Mouse (Mus musculus): ENCODE data around the gene Gmeb1. TPM values are rescaled to one million over a fixed set of nuclear protein-coding genes. Genes with fewer than 3 reads are reported as not detected.

Gene Gmeb1
- total and polyA plus RNA-seq, 3 experiments, result 9.9 to 29.6 TPM; not detected in 1

DNA sequence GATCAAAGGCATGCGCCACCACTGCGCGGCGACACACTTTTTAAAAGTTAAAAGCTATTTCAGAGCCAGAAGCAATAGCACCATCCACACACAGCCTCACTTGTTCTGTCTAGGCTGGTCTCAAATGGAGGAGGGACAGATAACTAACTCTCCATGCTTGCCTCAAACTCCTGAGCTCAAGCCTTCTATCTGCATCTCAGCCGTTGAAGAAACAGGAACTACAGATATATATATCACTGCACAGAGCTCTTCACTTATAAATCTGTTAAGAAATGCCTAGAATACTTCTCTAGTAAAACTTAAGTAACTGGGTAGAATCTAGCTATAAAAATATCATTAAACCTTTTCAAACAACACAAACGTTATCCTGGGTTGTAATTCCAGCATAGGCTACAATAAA, 67.0 kb downstream of the Gmeb1 start:
- peaks cover 48 to 67% of the 10 kb centered on the region in 2 experiments for H3K36me3 ChIP-seq (ENCODE audit: control insufficient read depth in 1 of 2, insufficient read depth in 2 of 2, low read length in 2 of 2)

DNA sequence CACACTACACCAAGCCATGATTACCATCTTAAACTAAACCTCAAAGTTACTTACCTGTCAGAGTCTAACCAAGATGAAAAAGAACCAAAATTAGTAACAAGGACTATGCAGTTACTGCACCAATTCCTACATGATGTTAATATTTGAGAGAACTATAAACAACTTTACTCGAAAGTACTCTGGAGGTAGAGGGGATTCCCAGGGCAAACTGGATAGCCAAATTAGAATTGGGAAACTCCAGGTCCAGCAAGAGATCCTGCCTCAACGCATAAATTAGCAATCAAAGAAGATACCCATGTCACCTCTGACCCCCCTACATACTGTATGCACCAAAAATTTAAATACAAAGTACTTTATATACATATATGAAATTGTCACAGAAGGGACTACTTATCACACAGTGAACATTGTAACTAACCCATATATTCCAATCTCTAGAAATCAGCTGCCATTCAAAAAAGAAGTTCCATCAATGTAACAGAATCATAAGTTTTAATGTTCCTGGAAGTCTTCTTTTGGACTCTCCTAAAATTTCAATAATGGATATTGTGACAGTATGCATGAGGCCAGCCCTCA, 73.5 kb downstream of the Gmeb1 start:
- Histone ChIP-seq H3K4me1 (ENCODE audit: control insufficient read depth in 1 of 2, insufficient read depth in 2 of 2, low read length in 2 of 2) (no peaks in the 10 kb centered on the region), H3K36me3 (ENCODE audit: control insufficient read depth in 1 of 2, insufficient read depth in 2 of 2, low read length in 2 of 2) (peaks cover 9 to 52% of the 10 kb centered on the region in 2 experiments), H3K4me3 (ENCODE audit: control insufficient read depth in 1 of 2, insufficient read depth in 1 of 2, low read depth in 2 of 2, low read length in 2 of 2) (no peak overlapping the region), H3K27me3 (ENCODE audit: control insufficient read depth in 1 of 2, insufficient read depth in 2 of 2, low read length in 2 of 2) (no peaks in the 10 kb centered on the region), H3K79me2 (ENCODE audit: control insufficient read depth, insufficient read depth, low read length, poor library complexity) (peaks cover 40% of the 10 kb centered on the region), H3K27ac (ENCODE audit: control insufficient read depth, low read depth, low read length) (no peak overlapping the region), H3K9me3 (replicated peaks; ENCODE audit: insufficient read depth, low read length) (no peaks in the 10 kb centered on the region), H3K9ac (ENCODE audit: control insufficient read depth, low read depth, low read length, poor library complexity, severe bottlenecking) (no peak overlapping the region)
- TF ChIP-seq GABPA (IDR thresholded peaks at IDR 0.05; ENCODE audit: low read depth, low read length), result no peak
- no peak for TF ChIP-seq ELF1 (IDR thresholded peaks at IDR 0.05; ENCODE audit: low read depth, low read length)
- TF ChIP-seq TAL1 (IDR thresholded peaks at IDR 0.05; ENCODE audit: low read length), result no peak
- TF ChIP-seq BHLHE40 (IDR thresholded peaks at IDR 0.05; ENCODE audit: borderline replicate concordance, low read depth, low read length), result no peak
- no peak for TF ChIP-seq MEF2A (IDR thresholded peaks at IDR 0.05; ENCODE audit: extremely low read depth, insufficient replicate concordance, low read depth, low read length, poor library complexity, severe bottlenecking)
- no peak for TF ChIP-seq RCOR1 (IDR thresholded peaks at IDR 0.05; ENCODE audit: low read depth, low read length)
- TF ChIP-seq GATA1 (IDR thresholded peaks at IDR 0.05; ENCODE audit: low read depth, low read length), result no peak
- no peak for TF ChIP-seq MAFK (IDR thresholded peaks at IDR 0.05; ENCODE audit: borderline replicate concordance, low read depth, low read length)
- no peak for TF ChIP-seq KAT2A (conservative IDR thresholded peaks at IDR 0.05; ENCODE audit: low read depth, low read length)
- TF ChIP-seq EP300 (IDR thresholded peaks at IDR 0.05; ENCODE audit: low read depth in 1 of 2, low read length in 2 of 2), result no peak
- no peak for TF ChIP-seq POLR2AphosphoS5 (IDR thresholded peaks at IDR 0.05; ENCODE audit: borderline replicate concordance, low read depth, low read length)
- no peak for TF ChIP-seq RAD21 (IDR thresholded peaks at IDR 0.05; ENCODE audit: low read depth, low read length)
- no peak for TF ChIP-seq TBP (IDR thresholded peaks at IDR 0.05; ENCODE audit: low read depth, low read length)
- TF ChIP-seq JUND (IDR thresholded peaks at IDR 0.05; ENCODE audit: low read depth, low read length), result no peak
- no peak for TF ChIP-seq ZMIZ1 (IDR thresholded peaks at IDR 0.05; ENCODE audit: low read depth, low read length)
- TF ChIP-seq CHD2 (IDR thresholded peaks at IDR 0.05; ENCODE audit: low read length), result no peak
- TF ChIP-seq MYB (IDR thresholded peaks at IDR 0.05; ENCODE audit: low read depth, low read length), result no peak
- no peak for TF ChIP-seq USF1 (IDR thresholded peaks at IDR 0.05; ENCODE audit: low read depth, low read length)
- DNase-seq (ENCODE audit: low read depth, low spot score), result no peak

More for the DNA sequence above, 67.0 kb downstream of the Gmeb1 start:
- Histone ChIP-seq H3K9me3 (replicated peaks; ENCODE audit: insufficient read depth, low read length) (no peaks in the 10 kb centered on the region), H3K79me2 (ENCODE audit: control insufficient read depth, insufficient read depth, low read length, poor library complexity) (peaks cover 82% of the 10 kb centered on the region), H3K27ac (ENCODE audit: control insufficient read depth, low read depth, low read length) (peak overlapping the region; percentile 40), H3K9ac (ENCODE audit: control insufficient read depth, low read depth, low read length, poor library complexity, severe bottlenecking) (no peak overlapping the region), H3K4me3 (ENCODE audit: control insufficient read depth in 1 of 2, insufficient read depth in 1 of 2, low read depth in 2 of 2, low read length in 2 of 2) (no peak overlapping the region), H3K4me1 (ENCODE audit: control insufficient read depth in 1 of 2, insufficient read depth in 2 of 2, low read length in 2 of 2) (peaks cover 20 to 26% of the 10 kb centered on the region in 2 experiments), H3K27me3 (ENCODE audit: control insufficient read depth in 1 of 2, insufficient read depth in 2 of 2, low read length in 2 of 2) (no peaks in the 10 kb centered on the region)
- peak; percentile 78 for DNase-seq (ENCODE audit: low read depth, low spot score)
- TF ChIP-seq NRF1 (IDR thresholded peaks at IDR 0.05; ENCODE audit: insufficient read depth, low read depth, low read length, poor library complexity, severe bottlenecking) (no peak), HCFC1 (IDR thresholded peaks at IDR 0.05; ENCODE audit: low read depth, low read length) (no peak), MEF2A (IDR thresholded peaks at IDR 0.05; ENCODE audit: extremely low read depth, insufficient replicate concordance, low read depth, low read length, poor library complexity, severe bottlenecking) (no peak), UBTF (IDR thresholded peaks at IDR 0.05; ENCODE audit: borderline replicate concordance, insufficient read depth, low read depth, low read length) (no peak), MAX (IDR thresholded peaks at IDR 0.05; ENCODE audit: low read length) (no peak), KAT2A (conservative IDR thresholded peaks at IDR 0.05; ENCODE audit: low read depth, low read length) (no peak), GABPA (IDR thresholded peaks at IDR 0.05; ENCODE audit: low read depth, low read length) (no peak), ZKSCAN1 (IDR thresholded peaks at IDR 0.05; ENCODE audit: low read depth, low read length) (no peak), RCOR1 (IDR thresholded peaks at IDR 0.05; ENCODE audit: low read depth, low read length) (peak; percentile 99), ELF1 (IDR thresholded peaks at IDR 0.05; ENCODE audit: low read depth, low read length) (no peak), MAFK (IDR thresholded peaks at IDR 0.05; ENCODE audit: borderline replicate concordance, low read depth, low read length) (no peak), POLR2AphosphoS2 (IDR thresholded peaks at IDR 0.05; ENCODE audit: low read length) (no peak), ZMIZ1 (IDR thresholded peaks at IDR 0.05; ENCODE audit: low read depth, low read length) (no peak), TCF12 (IDR thresholded peaks at IDR 0.05; ENCODE audit: low read depth, low read length) (peak; percentile 38; the same call in 1 of the 2 replicates), MXI1 (IDR thresholded peaks at IDR 0.05; ENCODE audit: low read depth, low read length) (peak; percentile 77; the same call in 1 of the 2 replicates), CTCF (IDR thresholded peaks at IDR 0.05 in 2 of 3, conservative IDR thresholded peaks at IDR 0.05 in 1 of 3; ENCODE audit: control insufficient read depth in 1 of 3, insufficient read depth in 1 of 3, low read depth in 2 of 3, low read length in 3 of 3, poor library complexity in 1 of 3, severe bottlenecking in 1 of 3) (no peak), GATA1 (IDR thresholded peaks at IDR 0.05; ENCODE audit: low read depth, low read length) (peak; percentile 63), SMC3 (IDR thresholded peaks at IDR 0.05; ENCODE audit: low read depth, low read length) (no peak), EP300 (IDR thresholded peaks at IDR 0.05; ENCODE audit: low read depth in 1 of 2, low read length in 2 of 2) (peak; percentile 70 to 85; a peak in 3 of 4 replicates), BHLHE40 (IDR thresholded peaks at IDR 0.05; ENCODE audit: borderline replicate concordance, low read depth, low read length) (no peak), MYB (IDR thresholded peaks at IDR 0.05; ENCODE audit: low read depth, low read length) (peak; percentile 86), SIN3A (IDR thresholded peaks at IDR 0.05; ENCODE audit: low read length) (peak; percentile 80), USF1 (IDR thresholded peaks at IDR 0.05; ENCODE audit: low read depth, low read length) (no peak), RAD21 (IDR thresholded peaks at IDR 0.05; ENCODE audit: low read depth, low read length) (no peak), NELFE (IDR thresholded peaks at IDR 0.05; ENCODE audit: low read depth, low read length) (no peak), ZC3H11A (IDR thresholded peaks at IDR 0.05; ENCODE audit: low read depth, low read length) (no peak), JUND (IDR thresholded peaks at IDR 0.05; ENCODE audit: low read depth, low read length) (no peak), TAL1 (IDR thresholded peaks at IDR 0.05; ENCODE audit: low read length) (no peak), POLR2AphosphoS5 (IDR thresholded peaks at IDR 0.05; ENCODE audit: borderline replicate concordance, low read depth, low read length) (no peak), MYC (IDR thresholded peaks at IDR 0.05; ENCODE audit: low read depth, low read length) (0 out of 2 replicates have a peak, but pooled peaks have one; percentile 48), TBP (IDR thresholded peaks at IDR 0.05; ENCODE audit: low read depth, low read length) (0 out of 2 replicates have a peak, but pooled peaks have one; percentile 31)

Data from MEL (cell line).